Mouse (Mus musculus) ES-E14 (cell line): Measurements from ENCODE around the gene Lamb2. TPM values are rescaled to one million over a fixed set of nuclear protein-coding genes. Genes with fewer than 3 reads are reported as not detected.

Experiments
- DNase-seq: peaks from one replicate; pipeline ENCODE4 v3.0.0-alpha.2; 2013; ENCODE audit warnings: low read depth, low spot score
- H3K27ac ChIP-seq: 2 replicates; pipeline ENCODE4 v1.5.1; 2012; ENCODE audit warnings: low read depth, mild to moderate bottlenecking, low read length, moderate library complexity, mixed read lengths; ENCODE audit not compliant: poor library complexity, insufficient read depth, severe bottlenecking
- H3K36me3 ChIP-seq: 2 replicates; pipeline ENCODE4 v1.6.1; 2012; ENCODE audit warnings: mild to moderate bottlenecking, low read length, moderate library complexity, mixed read lengths; ENCODE audit not compliant: control insufficient read depth, poor library complexity, insufficient read depth, severe bottlenecking
- H3K4me1 ChIP-seq, 2 experiments: fragments of 150-350 bp in 1 of 2; sonication (generic) in 1 of 2; 2 replicates each; pipeline ENCODE4 v1.6.1; 2012; ENCODE audit warnings: low read length in 2 of 2, mild to moderate bottlenecking in 1 of 2, mixed read lengths in 1 of 2; ENCODE audit not compliant: control insufficient read depth in 2 of 2, insufficient read depth in 2 of 2, poor library complexity in 1 of 2
- H3K4me3 ChIP-seq, 2 experiments: fragments of 150-350 bp in 1 of 2; sonication (generic) in 1 of 2; 2 replicates each; pipeline ENCODE4 v1.5.1; 2012; ENCODE audit warnings: low read length in 2 of 2, low read depth in 1 of 2, mild to moderate bottlenecking in 1 of 2, mixed read lengths in 1 of 2; ENCODE audit not compliant: insufficient read depth in 1 of 2, poor library complexity in 1 of 2, severe bottlenecking in 1 of 2
- H3K9ac ChIP-seq: 2 replicates; pipeline ENCODE4 v1.6.1; 2012; ENCODE audit warnings: low read depth, mild to moderate bottlenecking, low read length, mixed read lengths; ENCODE audit not compliant: poor library complexity, insufficient read depth, severe bottlenecking
- H3K9me3 ChIP-seq: fragments of 150-350 bp; sonication (generic); 2 replicates; pipeline ENCODE4 v1.6.1; 2012; ENCODE audit warnings: low read depth, mild to moderate bottlenecking, low read length; ENCODE audit not compliant: control insufficient read depth, insufficient read depth
- CHD2 ChIP-seq: IDR thresholded peaks from 2 replicates; pipeline ENCODE4 v1.6.1; 2014; ENCODE audit warnings: mild to moderate bottlenecking, low read depth, low read length, inconsistent platforms
- HCFC1 ChIP-seq: IDR thresholded peaks from 2 replicates; pipeline ENCODE4 v1.6.1; 2012; ENCODE audit warnings: low read length, inconsistent platforms, borderline replicate concordance; ENCODE audit not compliant: insufficient read depth
- MAFK ChIP-seq: IDR thresholded peaks from 2 replicates; pipeline ENCODE4 v1.6.1; 2014; ENCODE audit warnings: mild to moderate bottlenecking, low read depth, low read length, inconsistent platforms; ENCODE audit not compliant: insufficient read depth
- ZC3H11A ChIP-seq: IDR thresholded peaks from 2 replicates; pipeline ENCODE4 v1.6.1; 2012; ENCODE audit warnings: low read depth, mild to moderate bottlenecking, inconsistent platforms, low read length, borderline replicate concordance
- ZNF384 ChIP-seq: IDR thresholded peaks from 2 replicates; pipeline ENCODE4 v1.6.1; 2012; ENCODE audit warnings: low read depth, low read length, inconsistent platforms
- in situ Hi-C, 2 experiments: fragments of 600-800 bp; cut with MboI; formaldehyde crosslinking; loops; one replicate each; pipeline ENCODE4 v1.15.1; 2025; ENCODE audit warnings: low sequenced_read_pairs in 2 of 2, inconsistent platforms in 1 of 2; ENCODE audit not compliant: unreplicated experiment in 2 of 2
- total RNA-seq: library from RNA; depleted of rRNA; stranded (reverse); fragments of 300-350 nt; gene quantifications from 2 replicates; pipeline ENCODE4 v1.2.3, GENCODE M21; 2012

Gene Lamb2
- total RNA-seq, 1 experiment, result 50.6 TPM

GRCm38 (mm10) chr9:108486973-108487530 is 7.5 kb downstream of the Lamb2 start:
- in situ Hi-C loops, result no loop called here
- TF ChIP-seq ZC3H11A (no peak), CHD2 (no peak), ZNF384 (no peak), MAFK (no peak), HCFC1 (no peak)

GRCm38 (mm10) chr9:108488403-108488802 is 8.9 kb downstream of the Lamb2 start:
- Histone ChIP-seq H3K9me3 (no peaks in the 10 kb centered on the region), H3K9ac (0 out of 2 replicates have a peak overlapping the region, but pooled peaks have one; percentile 1), H3K4me1 (peaks cover 3 to 14% of the 10 kb centered on the region in 2 experiments; a peak in 3 of 4 replicates), H3K4me3 (peak overlapping the region; percentile 14 to 18; a peak in 2 of 4 replicates), H3K36me3 (peaks cover 12% of the 10 kb centered on the region), H3K27ac (no peak overlapping the region)
- no peak for DNase-seq
- in situ Hi-C loops, result no loop called here
- TF ChIP-seq HCFC1 (no peak), ZNF384 (no peak), ZC3H11A (no peak), CHD2 (no peak), MAFK (no peak)

More at GRCm38 (mm10) chr9:108486973-108487530, 7.5 kb downstream of the Lamb2 start:
- Histone ChIP-seq H3K9ac (no peak overlapping the region), H3K4me1 (peaks cover 3 to 14% of the 10 kb centered on the region in 2 experiments; a peak in 3 of 4 replicates), H3K9me3 (no peaks in the 10 kb centered on the region), H3K27ac (no peak overlapping the region), H3K4me3 (no peak overlapping the region), H3K36me3 (peaks cover 5% of the 10 kb centered on the region; the same call in 1 of the 2 replicates)
- DNase-seq, result no peak

GRCm38 (mm10) chr9:108489215-108489614 is 9.7 kb downstream of the Lamb2 start:
- in situ Hi-C loops, result no loop called here
- DNase-seq, result no peak
- Histone ChIP-seq H3K4me3 (peak overlapping the region; percentile 5 to 13; a peak in 1 of 4 replicates), H3K9me3 (no peaks in the 10 kb centered on the region), H3K4me1 (peaks cover 3 to 14% of the 10 kb centered on the region in 2 experiments; a peak in 3 of 4 replicates), H3K9ac (peak overlapping the region; percentile 38; the same call in 1 of the 2 replicates), H3K27ac (no peak overlapping the region), H3K36me3 (peaks cover 19% of the 10 kb centered on the region)
- TF ChIP-seq ZNF384 (no peak), CHD2 (no peak), HCFC1 (no peak), MAFK (no peak), ZC3H11A (no peak)

- H3K36me3 ChIP-seq, result peaks cover 27% of the 10 kb centered on the region
- H3K4me1 ChIP-seq, result peaks cover 3 to 14% of the 10 kb centered on the region in 2 experiments; a peak in 3 of 4 replicates
- in situ Hi-C loops, result no loop called here
- peak overlapping the region; percentile 86 to 98 for H3K4me3 ChIP-seq
- DNase-seq, result no peak
- H3K27ac ChIP-seq, result peak overlapping the region; percentile 40; the same call in 1 of the 2 replicates
- TF ChIP-seq ZC3H11A, result no peak
- TF ChIP-seq MAFK, result no peak
- TF ChIP-seq ZNF384, result no peak
- TF ChIP-seq CHD2, result no peak
- H3K9me3 ChIP-seq, result no peaks in the 10 kb centered on the region
- peak overlapping the region; percentile 32; the same call in 1 of the 2 replicates for H3K9ac ChIP-seq
Measured at GRCm38 (mm10) chr9:108489702-108490558, 10.4 kb downstream of the Lamb2 start.
